Mouse (Mus musculus) heart, embryonic 14.5 days (tissue): ENCODE measurements around the gene Tcap. TPM values are rescaled to one million over a fixed set of nuclear protein-coding genes. Genes with fewer than 3 reads are reported as not detected.
A peak's percentile ranks its signal among the peaks of the same experiment; 100 is the strongest.

Experiments used
- ATAC-seq: fragments of 200-750 bp; cut with Nextera tagmentation; 2 replicates; pipeline ENCODE4 v1.8.0; 2017; ENCODE audit warnings: low read depth, moderate TSS enrichment; ENCODE audit not compliant: insufficient number of reproducible peaks, insufficient read depth, low FRiP score
- H3K27ac ChIP-seq, 2 experiments: fragments of 200-500 bp in 1 of 2; fragments of 300-500 bp in 1 of 2; sonication (generic) in 1 of 2; replicated peaks in 1 of 2; 2 replicates each; pipeline ENCODE4 v1.5.1; 2012 to 2014; ENCODE audit warnings: low read depth in 2 of 2, low read length in 2 of 2, control low read depth in 1 of 2, mild to moderate bottlenecking in 1 of 2, mixed read lengths in 1 of 2; ENCODE audit not compliant: control insufficient read depth in 1 of 2, insufficient read depth in 1 of 2
- H3K27me3 ChIP-seq: fragments of 300-500 bp; sonication (generic); 2 replicates; pipeline ENCODE4 v1.6.1; 2014; ENCODE audit warnings: mild to moderate bottlenecking, low read length, control low read depth; ENCODE audit not compliant: control insufficient read depth, insufficient read depth
- H3K36me3 ChIP-seq: fragments of 300-500 bp; sonication (generic); 2 replicates; pipeline ENCODE4 v1.6.1; 2014; ENCODE audit warnings: mild to moderate bottlenecking, control low read depth, low read length, mixed read lengths; ENCODE audit not compliant: control insufficient read depth, insufficient read depth
- H3K4me1 ChIP-seq, 2 experiments: fragments of 200-500 bp in 1 of 2; fragments of 300-500 bp in 1 of 2; sonication (generic) in 1 of 2; 2 replicates each; pipeline ENCODE4 v1.6.1; 2012 to 2014; ENCODE audit warnings: low read length in 2 of 2, control low read depth in 1 of 2, mixed read lengths in 1 of 2; ENCODE audit not compliant: control insufficient read depth in 2 of 2, insufficient read depth in 2 of 2
- H3K4me2 ChIP-seq: fragments of 300-500 bp; sonication (generic); 2 replicates; pipeline ENCODE4 v1.6.1; 2014; ENCODE audit warnings: mild to moderate bottlenecking, low read length
- H3K4me3 ChIP-seq, 2 experiments: fragments of 200-500 bp in 1 of 2; fragments of 300-500 bp in 1 of 2; sonication (generic) in 1 of 2; 2 replicates each; pipeline ENCODE4 v1.5.1; 2012 to 2014; ENCODE audit warnings: low read length in 2 of 2, mild to moderate bottlenecking in 2 of 2, control low read depth in 1 of 2, low read depth in 1 of 2, moderate library complexity in 1 of 2; ENCODE audit not compliant: control insufficient read depth in 1 of 2, insufficient read depth in 1 of 2
- H3K9ac ChIP-seq: fragments of 300-500 bp; sonication (generic); 2 replicates; pipeline ENCODE4 v1.6.1; 2014; ENCODE audit warnings: mild to moderate bottlenecking, low read length
- H3K9me3 ChIP-seq: fragments of 300-500 bp; sonication (generic); 2 replicates; pipeline ENCODE4 v1.6.1; 2016; ENCODE audit warnings: low read length, control low read depth; ENCODE audit not compliant: control insufficient read depth
- WGBS: fragments of 180-500 bp; shearing (Covaris S2); extraction: QIAGEN DNeasy Blood & Tissue Kit; methylation state at CpG from one replicate; pipeline ENCODE4 v1.1.7; 2014; 5-methylcytosine and 5-hydroxymethylcytosine counted together
- polyA plus RNA-seq: library from polyadenylated mRNA; unstranded; fragments of >200 nt; fragmentation: Nextera tagmentation; extraction: Ambion mirVana; gene quantifications from 2 replicates; pipeline ENCODE4 v1.2.1, GENCODE M21; 2014

The Tcap gene
- polyA plus RNA-seq, 1 experiment from 2014 or later = 178 TPM

DNA sequence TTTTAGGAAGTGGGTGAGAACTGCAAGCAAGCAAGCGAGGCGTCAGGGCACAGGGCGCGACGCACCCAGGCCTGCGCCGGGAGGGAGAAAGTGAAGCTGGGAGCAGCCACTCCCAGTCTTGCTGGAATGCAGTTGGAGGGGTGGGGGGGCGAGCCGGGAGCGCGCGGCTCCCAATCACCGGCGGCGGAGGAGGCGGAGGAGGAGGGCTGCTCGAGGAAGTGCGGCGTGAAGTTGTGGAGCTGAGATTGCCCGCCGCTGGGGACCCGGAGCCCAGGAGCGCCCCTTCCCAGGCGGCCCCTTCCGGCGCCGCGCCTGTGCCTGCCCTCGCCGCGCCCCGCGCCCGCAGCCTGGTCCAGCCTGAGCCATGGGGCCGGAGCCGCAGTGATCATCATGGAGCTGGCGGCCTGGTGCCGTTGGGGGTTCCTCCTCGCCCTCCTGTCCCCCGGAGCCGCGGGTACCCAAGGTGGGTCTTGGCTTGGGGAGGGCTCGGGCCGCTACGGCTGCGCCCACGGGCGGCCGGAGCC lies 28.7 kb downstream of the Tcap start, which contains the start of gene Erbb2:
Erbb2 (plus strand) TSS at position 198 of the 524 bp plus-strand sequence.
- under 1% methylated on average over 39 of the region's 49 CpGs for WGBS
- peak within 1 kb of the TSS; percentile 78 for H3K4me2 ChIP-seq
- H3K9ac ChIP-seq = peak within 1 kb of the TSS; percentile 94
- peaks cover 10% of the 10 kb centered on the region; the same call in 1 of the 2 replicates for H3K36me3 ChIP-seq
- H3K4me3 ChIP-seq = peak within 1 kb of the TSS; percentile 78 to 94
- H3K27me3 ChIP-seq = no peaks in the 10 kb centered on the region
- ATAC-seq = peak; percentile 82
- H3K9me3 ChIP-seq = no peaks in the 10 kb centered on the region
- H3K4me1 ChIP-seq = peaks cover 37 to 58% of the 10 kb centered on the region in 2 experiments
- H3K27ac ChIP-seq = peak within 1 kb of the TSS; percentile 89 to 94

DNA sequence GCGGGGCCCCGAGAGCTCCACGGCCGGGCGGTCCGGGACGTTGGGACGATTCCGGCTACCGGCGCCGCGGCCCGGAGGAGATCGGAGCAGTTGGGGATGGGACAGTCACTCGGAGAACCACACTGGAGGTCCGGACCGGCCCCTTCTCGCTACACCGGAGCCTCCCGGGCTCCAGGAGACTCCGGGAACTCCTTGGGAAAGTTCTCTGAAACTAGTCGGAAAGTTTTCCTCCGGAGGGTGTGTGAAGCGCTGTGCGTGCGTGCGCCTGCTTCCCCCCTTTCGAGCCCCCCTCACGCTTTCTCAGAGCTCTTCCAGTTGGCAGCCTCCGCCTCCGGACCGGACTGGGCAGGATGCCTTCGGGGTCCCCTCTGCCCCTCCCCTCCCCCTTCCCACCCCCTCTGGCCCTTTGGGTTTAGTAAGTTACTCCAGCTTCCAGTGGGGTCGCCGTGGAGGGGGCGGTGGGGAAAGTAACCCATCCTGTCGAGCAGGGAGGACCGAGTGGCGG lies 29.2 kb downstream of the Tcap start:
- H3K9me3 ChIP-seq = no peaks in the 10 kb centered on the region
- H3K4me1 ChIP-seq = peaks cover 37 to 60% of the 10 kb centered on the region in 2 experiments
- peak overlapping the region; percentile 78 for H3K4me2 ChIP-seq
- peak overlapping the region; percentile 89 to 94 for H3K27ac ChIP-seq
- H3K4me3 ChIP-seq = peak overlapping the region; percentile 78 to 94
- peak; percentile 23; the same call in 1 of the 2 replicates for ATAC-seq
- H3K36me3 ChIP-seq = peaks cover 10% of the 10 kb centered on the region; the same call in 1 of the 2 replicates
- WGBS = under 1% methylated on average over 40 of the region's 40 CpGs
- peak overlapping the region; percentile 94 for H3K9ac ChIP-seq
- no peaks in the 10 kb centered on the region for H3K27me3 ChIP-seq

DNA sequence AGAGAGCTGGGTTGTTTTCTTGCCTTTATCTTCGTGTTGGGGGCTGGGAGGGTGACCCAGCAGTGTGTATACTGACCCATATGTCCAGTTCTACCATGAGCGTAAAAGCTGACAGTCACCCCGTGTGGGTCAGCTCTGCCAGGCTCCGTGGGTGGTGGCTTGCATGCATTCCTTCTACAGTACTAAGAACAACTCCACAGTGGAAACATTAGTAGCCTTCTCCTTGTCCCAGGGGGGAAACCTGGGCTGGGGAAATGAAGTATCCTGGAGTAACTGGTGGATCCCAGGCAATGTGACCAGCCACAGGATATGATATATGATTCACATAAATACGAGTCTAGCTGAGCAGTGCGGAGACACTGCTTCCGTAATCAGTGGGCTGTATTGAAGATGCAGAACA lies 30.1 kb downstream of the Tcap start:
- H3K9ac ChIP-seq = peak overlapping the region; percentile 94
- peaks cover 17% of the 10 kb centered on the region; the same call in 1 of the 2 replicates for H3K36me3 ChIP-seq
- peaks cover 37 to 68% of the 10 kb centered on the region in 2 experiments for H3K4me1 ChIP-seq
- 21% methylated on average over 7 of the region's 7 CpGs for WGBS
- ATAC-seq = no peak
- H3K9me3 ChIP-seq = no peaks in the 10 kb centered on the region
- H3K27ac ChIP-seq = peak overlapping the region; percentile 11 to 94
- peak overlapping the region; percentile 78 to 94 for H3K4me3 ChIP-seq
- peak overlapping the region; percentile 78 for H3K4me2 ChIP-seq
- H3K27me3 ChIP-seq = no peaks in the 10 kb centered on the region

DNA sequence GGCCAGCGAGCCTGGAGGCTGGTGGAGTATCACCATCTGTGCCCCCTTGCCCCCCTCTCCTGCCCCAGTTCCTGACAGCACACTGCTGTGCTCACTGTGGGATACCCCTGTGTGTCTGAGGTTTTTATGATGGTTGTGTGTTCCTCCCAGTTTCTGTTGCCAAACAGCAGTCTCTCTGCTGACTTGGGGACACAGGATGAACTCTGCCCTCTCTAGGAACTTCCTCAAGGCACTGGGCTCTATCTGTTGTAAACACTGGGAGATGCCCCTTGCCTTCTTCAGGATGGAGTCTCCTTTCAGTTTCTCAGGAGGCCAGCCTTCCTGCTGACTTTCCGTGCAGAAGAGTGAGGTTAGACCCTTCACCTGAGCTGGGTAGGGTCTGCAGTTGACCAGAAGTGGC lies 30.6 kb downstream of the Tcap start:
- no peaks in the 10 kb centered on the region for H3K27me3 ChIP-seq
- peaks cover 32 to 69% of the 10 kb centered on the region in 2 experiments for H3K4me1 ChIP-seq
- H3K27ac ChIP-seq = no peak overlapping the region

DNA sequence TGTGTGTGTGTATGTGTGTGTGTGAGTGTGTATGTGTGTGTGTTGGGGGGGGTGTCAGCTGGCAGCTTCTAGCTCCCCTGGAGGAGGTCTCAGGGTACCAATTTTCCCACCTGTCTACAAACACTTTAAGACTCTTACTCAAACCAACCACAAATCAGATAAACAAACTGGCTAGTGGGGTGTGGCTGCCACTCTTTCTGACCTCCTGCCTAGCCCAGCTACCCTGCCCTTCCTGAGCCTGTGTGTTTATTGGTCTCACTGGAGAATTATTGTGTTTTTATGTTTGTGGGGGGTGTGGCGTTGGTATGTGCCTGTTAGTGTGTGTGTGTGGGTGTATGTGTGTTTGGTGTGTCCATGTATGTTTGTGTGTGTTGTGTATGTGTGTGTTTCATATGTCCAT lies 33.5 kb downstream of the Tcap start:
- H3K36me3 ChIP-seq = peaks cover 50% of the 10 kb centered on the region
- ATAC-seq = no peak
- peaks cover 20 to 64% of the 10 kb centered on the region in 2 experiments for H3K4me1 ChIP-seq
- H3K9me3 ChIP-seq = no peaks in the 10 kb centered on the region
- no peak overlapping the region for H3K27ac ChIP-seq
- H3K27me3 ChIP-seq = no peaks in the 10 kb centered on the region
- 91% methylated on average over 1 of the region's 1 CpGs for WGBS
- no peak overlapping the region for H3K4me2 ChIP-seq
- no peak overlapping the region for H3K9ac ChIP-seq
- H3K4me3 ChIP-seq = no peak overlapping the region

More for the DNA sequence above, 30.6 kb downstream of the Tcap start:
- H3K4me3 ChIP-seq = peak overlapping the region; percentile 78 to 94
- H3K9me3 ChIP-seq = no peaks in the 10 kb centered on the region
- H3K9ac ChIP-seq = peak overlapping the region; percentile 94
- peak overlapping the region; percentile 78 for H3K4me2 ChIP-seq
- H3K36me3 ChIP-seq = peaks cover 21% of the 10 kb centered on the region; the same call in 1 of the 2 replicates
- ATAC-seq = no peak
- 31% methylated on average over 2 of the region's 2 CpGs for WGBS

DNA sequence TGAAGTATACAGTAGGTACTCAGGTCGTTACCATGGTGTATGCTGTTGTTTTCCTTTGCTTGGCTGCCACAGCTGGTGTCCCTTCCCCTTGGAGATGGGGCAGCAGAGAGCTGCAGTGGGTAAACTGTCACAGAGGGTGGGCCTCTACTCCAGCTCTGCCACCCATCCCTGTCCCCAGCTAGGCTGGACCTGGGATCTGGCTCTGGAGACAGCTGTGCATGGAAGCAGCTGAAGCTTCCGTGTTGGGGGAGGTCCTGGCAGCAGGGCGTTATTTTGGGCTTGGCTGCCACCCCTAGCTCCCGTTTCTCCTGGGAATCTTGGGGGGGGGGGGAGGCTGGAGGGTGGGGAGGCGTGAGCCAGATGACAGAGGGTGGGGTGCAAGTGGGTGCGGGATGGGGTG lies 34.7 kb downstream of the Tcap start:
- H3K9me3 ChIP-seq = no peaks in the 10 kb centered on the region
- 0 out of 2 replicates have a peak overlapping the region, but pooled peaks have one; percentile 17 for H3K9ac ChIP-seq
- 38% methylated on average over 5 of the region's 6 CpGs for WGBS
- no peak overlapping the region for H3K4me3 ChIP-seq
- no peak for ATAC-seq
- H3K4me1 ChIP-seq = peaks cover 19 to 63% of the 10 kb centered on the region in 2 experiments
- no peak overlapping the region for H3K4me2 ChIP-seq
- H3K36me3 ChIP-seq = peaks cover 62% of the 10 kb centered on the region
- H3K27me3 ChIP-seq = no peaks in the 10 kb centered on the region
- peak overlapping the region in 1 of 2 experiments; percentile 47; a peak in 1 of 4 replicates for H3K27ac ChIP-seq

DNA sequence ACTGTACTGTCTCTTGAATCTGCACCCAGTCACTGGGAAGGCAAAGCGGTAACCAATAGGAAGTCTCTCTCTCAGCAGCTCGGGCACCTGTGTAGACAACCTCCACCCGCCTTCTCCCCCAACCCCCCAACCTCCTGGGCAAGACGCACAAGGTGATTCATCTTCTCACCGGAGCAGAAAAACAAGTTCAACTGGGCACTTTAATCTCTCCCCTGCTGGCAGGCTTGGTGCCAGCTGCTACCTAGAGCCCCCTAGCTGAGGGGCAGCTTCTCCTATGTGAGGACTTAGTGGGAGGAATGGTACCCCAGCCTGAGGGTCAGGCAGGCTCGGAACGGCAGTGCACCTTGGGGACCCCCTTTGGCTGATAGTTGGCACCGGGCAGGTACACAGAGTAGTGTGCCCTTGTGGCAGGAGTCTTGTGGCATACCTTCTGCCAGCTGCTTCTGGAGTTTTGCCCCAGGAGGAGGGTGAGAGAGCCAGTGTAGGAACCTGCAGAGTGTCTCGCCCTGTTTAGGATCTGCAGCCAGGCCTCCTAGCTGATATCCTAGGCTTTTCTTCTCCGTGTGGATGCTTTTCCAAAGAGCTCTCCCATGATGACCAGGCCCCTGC lies 35.4 kb downstream of the Tcap start:
- Histone ChIP-seq H3K4me3 (no peak overlapping the region), H3K36me3 (peaks cover 70% of the 10 kb centered on the region), H3K27ac (peak overlapping the region in 1 of 2 experiments; percentile 47; a peak in 1 of 4 replicates), H3K9ac (peak overlapping the region; percentile 10; the same call in 1 of the 2 replicates), H3K27me3 (no peaks in the 10 kb centered on the region), H3K4me2 (no peak overlapping the region), H3K4me1 (peaks cover 14 to 57% of the 10 kb centered on the region in 2 experiments), H3K9me3 (no peaks in the 10 kb centered on the region)
- 73% methylated on average over 10 of the region's 10 CpGs for WGBS
- ATAC-seq = no peak
